Mouse (Mus musculus): ENCODE results near the gene Napepld.
"Not testable (repeated sequence)": the region's sequence is repeated elsewhere in the genome, so short reads cannot be mapped to it uniquely, and the experiment has no call there.

The Napepld gene

GRCm38 (mm10) chr5:21703708-21704107 is 2.5 kb upstream of the Napepld start:
- no peak for DNase-seq

- DNase-seq, result no peak
Measured at GRCm38 (mm10) chr5:21702873-21703475, 1.8 kb upstream of the Napepld start.

GRCm38 (mm10) chr5:21702009-21702364 is 791 bp upstream of the Napepld start:
- no peak for DNase-seq

GRCm38 (mm10) chr5:21700934-21701333 is 262 bp downstream of the Napepld start:
- no peak for DNase-seq

- no peak for DNase-seq
Measured at GRCm38 (mm10) chr5:21700272-21700821, 849 bp downstream of the Napepld start.

- not testable (repeated sequence) for DNase-seq
Measured at GRCm38 (mm10) chr5:21699555-21699954, 1.6 kb downstream of the Napepld start.

GRCm38 (mm10) chr5:21694854-21695490 is 6.2 kb downstream of the Napepld start:
- no peak for DNase-seq

- DNase-seq, result no peak
Measured at GRCm38 (mm10) chr5:21693372-21693870, 7.8 kb downstream of the Napepld start.

GRCm38 (mm10) chr5:21692230-21692629 is 9.0 kb downstream of the Napepld start:
- no peak for DNase-seq

- DNase-seq, result no peak
Measured at GRCm38 (mm10) chr5:21687042-21687441, 14.2 kb downstream of the Napepld start.

GRCm38 (mm10) chr5:21685001-21685400 is 16.2 kb downstream of the Napepld start:
- DNase-seq, result no peak

- no peak for DNase-seq
Measured at GRCm38 (mm10) chr5:21683811-21684210, 17.4 kb downstream of the Napepld start.

GRCm38 (mm10) chr5:21680940-21681339 is 20.3 kb downstream of the Napepld start:
- DNase-seq, result no peak

- no peak for DNase-seq
Measured at GRCm38 (mm10) chr5:21680029-21680428, 21.2 kb downstream of the Napepld start.

- no peak for DNase-seq
Measured at GRCm38 (mm10) chr5:21678363-21678762, 22.8 kb downstream of the Napepld start.

- DNase-seq, result no peak
Measured at GRCm38 (mm10) chr5:21677939-21678338, 23.3 kb downstream of the Napepld start.

GRCm38 (mm10) chr5:21675494-21675893 is 25.7 kb downstream of the Napepld start:
- DNase-seq, result no peak

GRCm38 (mm10) chr5:21675019-21675418 is 26.2 kb downstream of the Napepld start:
- no peak for DNase-seq

- DNase-seq, result no peak
Measured at GRCm38 (mm10) chr5:21673742-21674141, 27.5 kb downstream of the Napepld start.

GRCm38 (mm10) chr5:21672812-21673635 is 28.2 kb downstream of the Napepld start:
- DNase-seq, result peak; percentile 24

GRCm38 (mm10) chr5:21669307-21669706 is 31.9 kb downstream of the Napepld start:
- DNase-seq, result no peak

- DNase-seq, result no peak
Measured at GRCm38 (mm10) chr5:21667191-21668137, 33.7 kb downstream of the Napepld start.
